Mouse (Mus musculus): ENCODE data around the gene Ptpre.

DNA sequence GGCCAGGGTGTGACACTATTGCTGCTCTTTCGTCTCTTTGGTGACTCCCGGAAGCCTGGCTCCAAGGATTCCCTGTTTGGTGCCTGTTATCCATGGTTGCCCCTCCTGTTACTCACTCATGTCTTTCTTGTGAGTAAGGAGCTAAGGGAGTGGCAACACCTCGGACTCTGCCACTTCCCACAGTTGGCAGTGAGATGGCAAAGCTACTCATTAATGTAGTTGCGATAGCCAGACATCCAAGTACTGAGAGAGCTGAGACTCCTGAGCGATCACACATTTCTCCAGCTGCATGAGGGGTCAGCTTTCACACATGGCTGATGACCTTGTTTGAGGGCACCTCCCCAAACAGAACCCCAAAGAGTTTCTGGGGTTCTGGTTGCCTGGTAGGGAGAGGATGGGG lies 26.9 kb upstream of the Ptpre start:
- TF ChIP-seq CTCF (conservative IDR thresholded peaks at IDR 0.05 in 1 of 2, IDR thresholded peaks at IDR 0.05 in 1 of 2; ENCODE audit: low read depth in 2 of 2, low read length in 2 of 2) (no peak), SIN3A (IDR thresholded peaks at IDR 0.05; ENCODE audit: low read length) (no peak), ZNF384 (IDR thresholded peaks at IDR 0.05; ENCODE audit: low read depth, low read length) (no peak), POLR2A (IDR thresholded peaks at IDR 0.05; ENCODE audit: low read depth, low read length) (no peak), E2F4 (IDR thresholded peaks at IDR 0.05; ENCODE audit: insufficient replicate concordance, low read depth, low read length) (no peak), ETS1 (conservative IDR thresholded peaks at IDR 0.05; ENCODE audit: low read depth, low read length) (no peak), EP300 (IDR thresholded peaks at IDR 0.05; ENCODE audit: low read length) (no peak)
